Mouse (Mus musculus): ENCODE measurements around the gene Ssu2. TPM values are rescaled to one million over a fixed set of nuclear protein-coding genes. Genes with fewer than 3 reads are reported as not detected.

The Ssu2 gene
- polyA plus RNA-seq, 1 experiment, result 0.74 TPM

GRCm38 (mm10) chr6:112330520-112331222 is 57.2 kb downstream of the Ssu2 start:
- H3K4me1 ChIP-seq (replicated peaks; ENCODE audit: control insufficient read depth, insufficient read depth, low read length), result no peaks in the 10 kb centered on the region; the same call in 1 of the 2 replicates
- no peak overlapping the region for H3K27ac ChIP-seq (ENCODE audit: control insufficient read depth, insufficient read depth, low read length)
- no peak overlapping the region for H3K4me3 ChIP-seq (ENCODE audit: control insufficient read depth, insufficient read depth, low read length)
- DNase-seq, result no peak
- no peaks in the 10 kb centered on the region for H3K36me3 ChIP-seq (ENCODE audit: control insufficient read depth, insufficient read depth, low read length)
- TF ChIP-seq CTCF (IDR thresholded peaks at IDR 0.05; ENCODE audit: borderline replicate concordance, control insufficient read depth, extremely low read depth, insufficient read depth, low read length, poor library complexity) (no peak), POLR2A (IDR thresholded peaks at IDR 0.05; ENCODE audit: control insufficient read depth, extremely low read depth, insufficient read depth, low read length, poor library complexity) (no peak)
- WGBS, result 92% methylated on average over 5 of the region's 5 CpGs
- no peaks in the 10 kb centered on the region for H3K27me3 ChIP-seq (ENCODE audit: control insufficient read depth, insufficient read depth, low read length)

- no peak for TF ChIP-seq POLR2A (IDR thresholded peaks at IDR 0.05; ENCODE audit: control insufficient read depth, extremely low read depth, insufficient read depth, low read length, poor library complexity)
- TF ChIP-seq CTCF (IDR thresholded peaks at IDR 0.05; ENCODE audit: borderline replicate concordance, control insufficient read depth, extremely low read depth, insufficient read depth, low read length, poor library complexity), result no peak
- Histone ChIP-seq H3K27me3 (ENCODE audit: control insufficient read depth, insufficient read depth, low read length) (no peaks in the 10 kb centered on the region), H3K4me3 (ENCODE audit: control insufficient read depth, insufficient read depth, low read length) (no peak overlapping the region), H3K4me1 (replicated peaks; ENCODE audit: control insufficient read depth, insufficient read depth, low read length) (no peaks in the 10 kb centered on the region; the same call in 1 of the 2 replicates), H3K27ac (ENCODE audit: control insufficient read depth, insufficient read depth, low read length) (no peak overlapping the region), H3K36me3 (ENCODE audit: control insufficient read depth, insufficient read depth, low read length) (no peaks in the 10 kb centered on the region)
- DNase-seq, result no peak
- WGBS, result 75% methylated on average over 5 of the region's 5 CpGs
These were observed 60.0 kb downstream of the Ssu2 start for GRCm38 (mm10) chr6:112327793-112328192.

- Histone ChIP-seq H3K36me3 (ENCODE audit: control insufficient read depth, insufficient read depth, low read length) (no peaks in the 10 kb centered on the region), H3K27me3 (ENCODE audit: control insufficient read depth, insufficient read depth, low read length) (no peaks in the 10 kb centered on the region), H3K4me3 (ENCODE audit: control insufficient read depth, insufficient read depth, low read length) (no peak overlapping the region), H3K4me1 (replicated peaks; ENCODE audit: control insufficient read depth, insufficient read depth, low read length) (no peaks in the 10 kb centered on the region; the same call in 1 of the 2 replicates), H3K27ac (ENCODE audit: control insufficient read depth, insufficient read depth, low read length) (no peak overlapping the region)
- DNase-seq, result no peak
- WGBS, result 98% methylated on average over 3 of the region's 3 CpGs
- no peak for TF ChIP-seq POLR2A (IDR thresholded peaks at IDR 0.05; ENCODE audit: control insufficient read depth, extremely low read depth, insufficient read depth, low read length, poor library complexity)
These were observed 62.6 kb downstream of the Ssu2 start for GRCm38 (mm10) chr6:112325213-112325612.

GRCm38 (mm10) chr6:112322916-112323315 is 64.9 kb downstream of the Ssu2 start:
- no peak overlapping the region for H3K27ac ChIP-seq (ENCODE audit: control insufficient read depth, insufficient read depth, low read length)
- no peaks in the 10 kb centered on the region for H3K4me1 ChIP-seq (replicated peaks; ENCODE audit: control insufficient read depth, insufficient read depth, low read length)
- H3K4me3 ChIP-seq (ENCODE audit: control insufficient read depth, insufficient read depth, low read length), result no peak overlapping the region
- DNase-seq, result no peak
- TF ChIP-seq CTCF (IDR thresholded peaks at IDR 0.05; ENCODE audit: borderline replicate concordance, control insufficient read depth, extremely low read depth, insufficient read depth, low read length, poor library complexity), result no peak
- no peak for TF ChIP-seq POLR2A (IDR thresholded peaks at IDR 0.05; ENCODE audit: control insufficient read depth, extremely low read depth, insufficient read depth, low read length, poor library complexity)
- no peaks in the 10 kb centered on the region for H3K27me3 ChIP-seq (ENCODE audit: control insufficient read depth, insufficient read depth, low read length)
- H3K36me3 ChIP-seq (ENCODE audit: control insufficient read depth, insufficient read depth, low read length), result no peaks in the 10 kb centered on the region
- WGBS, result 85% methylated on average over 5 of the region's 5 CpGs

- Histone ChIP-seq H3K27ac (ENCODE audit: control insufficient read depth, insufficient read depth, low read length) (no peak overlapping the region), H3K4me3 (ENCODE audit: control insufficient read depth, insufficient read depth, low read length) (no peak overlapping the region), H3K27me3 (ENCODE audit: control insufficient read depth, insufficient read depth, low read length) (no peaks in the 10 kb centered on the region), H3K36me3 (ENCODE audit: control insufficient read depth, insufficient read depth, low read length) (no peaks in the 10 kb centered on the region), H3K4me1 (replicated peaks; ENCODE audit: control insufficient read depth, insufficient read depth, low read length) (no peaks in the 10 kb centered on the region)
- TF ChIP-seq POLR2A (IDR thresholded peaks at IDR 0.05; ENCODE audit: control insufficient read depth, extremely low read depth, insufficient read depth, low read length, poor library complexity), result no peak
- no peak for TF ChIP-seq CTCF (IDR thresholded peaks at IDR 0.05; ENCODE audit: borderline replicate concordance, control insufficient read depth, extremely low read depth, insufficient read depth, low read length, poor library complexity)
- 71% methylated on average over 5 of the region's 5 CpGs for WGBS
- DNase-seq, result no peak
These were observed 67.1 kb downstream of the Ssu2 start for GRCm38 (mm10) chr6:112320679-112321078.

- Histone ChIP-seq H3K4me3 (ENCODE audit: control insufficient read depth, insufficient read depth, low read length) (no peak overlapping the region), H3K27me3 (ENCODE audit: control insufficient read depth, insufficient read depth, low read length) (no peaks in the 10 kb centered on the region), H3K27ac (ENCODE audit: control insufficient read depth, insufficient read depth, low read length) (no peak overlapping the region), H3K36me3 (ENCODE audit: control insufficient read depth, insufficient read depth, low read length) (no peaks in the 10 kb centered on the region), H3K4me1 (replicated peaks; ENCODE audit: control insufficient read depth, insufficient read depth, low read length) (no peaks in the 10 kb centered on the region)
- no peak for DNase-seq
- no peak for TF ChIP-seq POLR2A (IDR thresholded peaks at IDR 0.05; ENCODE audit: control insufficient read depth, extremely low read depth, insufficient read depth, low read length, poor library complexity)
- TF ChIP-seq CTCF (IDR thresholded peaks at IDR 0.05; ENCODE audit: borderline replicate concordance, control insufficient read depth, extremely low read depth, insufficient read depth, low read length, poor library complexity), result no peak
- WGBS, result 97% methylated on average over 4 of the region's 4 CpGs
These were observed 68.4 kb downstream of the Ssu2 start for GRCm38 (mm10) chr6:112319449-112319848.

- WGBS, result 37% methylated on average over 4 of the region's 4 CpGs
These were observed 76.4 kb downstream of the Ssu2 start for GRCm38 (mm10) chr6:112311385-112311784.

More at GRCm38 (mm10) chr6:112311385-112311784, 76.4 kb downstream of the Ssu2 start:
- TF ChIP-seq POLR2A (IDR thresholded peaks at IDR 0.05; ENCODE audit: control insufficient read depth, extremely low read depth, insufficient read depth, low read length, poor library complexity) (no peak), CTCF (IDR thresholded peaks at IDR 0.05; ENCODE audit: borderline replicate concordance, control insufficient read depth, extremely low read depth, insufficient read depth, low read length, poor library complexity) (no peak)
- no peak overlapping the region for H3K27ac ChIP-seq (ENCODE audit: control insufficient read depth, insufficient read depth, low read length)
- DNase-seq, result no peak
- H3K27me3 ChIP-seq (ENCODE audit: control insufficient read depth, insufficient read depth, low read length), result no peaks in the 10 kb centered on the region
- no peak overlapping the region for H3K4me3 ChIP-seq (ENCODE audit: control insufficient read depth, insufficient read depth, low read length)
- H3K36me3 ChIP-seq (ENCODE audit: control insufficient read depth, insufficient read depth, low read length), result no peaks in the 10 kb centered on the region
- no peaks in the 10 kb centered on the region for H3K4me1 ChIP-seq (replicated peaks; ENCODE audit: control insufficient read depth, insufficient read depth, low read length)
